11 mouse cellular contexts compared by ENCODE assay signal in genomic region chr9:87738766-87739542, GRCm38 (mm10). TPM values are rescaled to one million over a fixed set of nuclear protein-coding genes. Genes with fewer than 3 reads are reported as not detected.
A peak's percentile ranks its signal among the peaks of the same experiment; 100 is the strongest.
DNase-seq lines count a peak whose midpoint lies in the region; ATAC-seq lines count a peak whose summit lies in the region.
"Had no signal": no experiment of that assay in that cellular context is flagged by ENCODE, and none has a peak within 500 bp of the region (broad histone marks: within the 10 kb centered on the region; RNA-seq: fewer than 3 reads in every experiment).

No protein-coding gene starts in this region.

- under 1% methylated on average over 39 of the region's 39 CpGs for whole genome bisulfite sequencing in heart, embryonic 11.5 days (ENCODE audit: insufficient replicate concordance)
- 2% methylated on average over 39 of the region's 39 CpGs for WGBS in limb, embryonic 15.5 days

- intact Hi-C loops in heart, postnatal 10 days (cut with DNase I) = loop anchor here (5.0 kb wide), 1 partner anchor 103 kb away; no protein-coding TSS in a partner anchor

- 0 out of 2 replicates have a peak overlapping the region, but pooled peaks have one; percentile 12 for H3K9ac ChIP-seq in heart, embryonic 11.5 days (ENCODE audit: low read depth, low read length)
- no peak overlapping the region for H3K9ac ChIP-seq in limb, embryonic 15.5 days

- no peak for DNase-seq in heart, postnatal 10 days
- DNase-seq in R1 (ENCODE audit: low read depth, low spot score) = peak; percentile 82
- peak; percentile 72 for DNase-seq in forelimb bud, embryonic 11.5 days (ENCODE audit: low read depth, low spot score)
- no peak for DNase-seq in cerebellum, adult 8-10 months
- DNase-seq: adrenal gland, adult 8-10 months; kidney, postnatal 36 days had no signal

- H3K9me3 ChIP-seq in heart, embryonic 11.5 days (replicated peaks; ENCODE audit: control insufficient read depth, low read length) = no peaks in the 10 kb centered on the region
- H3K9me3 ChIP-seq in limb, embryonic 15.5 days = no peaks in the 10 kb centered on the region

- peaks cover 82% of the 10 kb centered on the region for H3K27me3 ChIP-seq in heart, embryonic 11.5 days (ENCODE audit: control insufficient read depth, insufficient read depth, low read length)
- peaks cover 87% of the 10 kb centered on the region for H3K27me3 ChIP-seq in limb, embryonic 15.5 days

- H3K27ac ChIP-seq in heart, embryonic 11.5 days (ENCODE audit: low read depth, low read length) = no peak overlapping the region
- H3K27ac ChIP-seq in limb, embryonic 15.5 days = peak overlapping the region; percentile 63

- no peaks in the 10 kb centered on the region for H3K36me3 ChIP-seq in heart, embryonic 11.5 days (ENCODE audit: control insufficient read depth, insufficient read depth, low read length)
- no peaks in the 10 kb centered on the region for H3K36me3 ChIP-seq in limb, embryonic 15.5 days

- ATAC-seq in heart, embryonic 11.5 days (replicated peaks; ENCODE audit: insufficient number of reproducible peaks, low FRiP score, low TSS enrichment) = no peak
- no peak for ATAC-seq in limb, embryonic 15.5 days (ENCODE audit: insufficient number of reproducible peaks, low FRiP score, low TSS enrichment, low read depth)
- ATAC-seq in inflammation-experienced regulatory T-cells, adult 6 months = no peak
- ATAC-seq in megakaryocyte, adult 5-6 weeks (ENCODE audit: poor library complexity, severe bottlenecking) = no peak

- peaks cover 6% of the 10 kb centered on the region for H3K4me1 ChIP-seq in heart, embryonic 11.5 days (ENCODE audit: control insufficient read depth, insufficient read depth, low read length)
- peaks cover 23% of the 10 kb centered on the region for H3K4me1 ChIP-seq in limb, embryonic 15.5 days

- peak overlapping the region; percentile 45 for H3K4me3 ChIP-seq in heart, embryonic 11.5 days (ENCODE audit: low read depth, low read length)
- peak overlapping the region; percentile 37 for H3K4me3 ChIP-seq in limb, embryonic 15.5 days
- H3K4me3 ChIP-seq: erythroblast, embryonic 14.5 days had no signal

- H3K4me2 ChIP-seq in heart, embryonic 11.5 days = peak overlapping the region; percentile 86
- peak overlapping the region; percentile 58 for H3K4me2 ChIP-seq in limb, embryonic 15.5 days

RNA-seq across cellular contexts. Expression of gene Tbx18, which starts 7.9 kb away (rescaled TPM):
- polyA plus RNA-seq in heart, embryonic 11.5 days (2014; fragmentation: Nextera tagmentation; extraction: Ambion mirVana) = 15.9 and 16.7 TPM in 2 replicates
- 1 to 10 TPM; 7.8 to 9.4 TPM for total RNA-seq in heart, postnatal 10 days (2021)
- polyA plus RNA-seq in limb, embryonic 15.5 days (2015; fragmentation: Nextera tagmentation; extraction: Ambion mirVana) = 9.6 and 11.6 TPM in 2 replicates
- not detected for polyA plus RNA-seq in inflammation-experienced regulatory T-cells, adult 6 months (2017; shearing (Covaris generic))
- total RNA-seq in megakaryocyte, adult 5-6 weeks (2015) = not detected in 2 replicates
- total RNA-seq in megakaryocyte, adult 5-6 weeks (2017) = not detected in 2 replicates
- polyA plus RNA-seq: erythroblast, embryonic 14.5 days had no signal

Comparison
In these comparisons a context has a peak if more than half of its experiments do, and no peak if none do; other contexts are left out.
1. DNase-seq: peak in R1 (single experiment) and forelimb bud, embryonic 11.5 days (single experiment); none in heart, postnatal 10 days (0 of 2) and cerebellum, adult 8-10 months (single experiment).
2. RNA of gene Tbx18, which starts 7.9 kb away (polyA plus RNA-seq): 15.9 to 16.7 TPM in heart, embryonic 11.5 days and 9.6 to 11.6 TPM in limb, embryonic 15.5 days; not detected in inflammation-experienced regulatory T-cells, adult 6 months; every median in the first group is over 10 times any median in the second.